Mouse (Mus musculus) layer of hippocampus, adult 18-20 months (tissue): ENCODE results near the gene Ralgps1. TPM values are rescaled to one million over a fixed set of nuclear protein-coding genes. Genes with fewer than 3 reads are reported as not detected.
A peak's percentile ranks its signal among the peaks of the same experiment; 100 is the strongest.
"Not testable (repeated sequence)": the region's sequence is repeated elsewhere in the genome, so short reads cannot be mapped to it uniquely, and the experiment has no call there.

ENCODE experiments used
- DNase-seq, 2 experiments: peaks; one replicate each; pipeline ENCODE4 v3.0.0; 2022; ENCODE audit warnings: low spot score in 2 of 2
- total RNA-seq, 2 experiments: library from RNA; stranded (reverse); gene quantifications; 2 replicates each; pipeline ENCODE4 v1.2.3; 2021

The Ralgps1 gene
- total RNA-seq, 2 experiments from 2014 or later: 60.3 to 62.4 TPM

DNA sequence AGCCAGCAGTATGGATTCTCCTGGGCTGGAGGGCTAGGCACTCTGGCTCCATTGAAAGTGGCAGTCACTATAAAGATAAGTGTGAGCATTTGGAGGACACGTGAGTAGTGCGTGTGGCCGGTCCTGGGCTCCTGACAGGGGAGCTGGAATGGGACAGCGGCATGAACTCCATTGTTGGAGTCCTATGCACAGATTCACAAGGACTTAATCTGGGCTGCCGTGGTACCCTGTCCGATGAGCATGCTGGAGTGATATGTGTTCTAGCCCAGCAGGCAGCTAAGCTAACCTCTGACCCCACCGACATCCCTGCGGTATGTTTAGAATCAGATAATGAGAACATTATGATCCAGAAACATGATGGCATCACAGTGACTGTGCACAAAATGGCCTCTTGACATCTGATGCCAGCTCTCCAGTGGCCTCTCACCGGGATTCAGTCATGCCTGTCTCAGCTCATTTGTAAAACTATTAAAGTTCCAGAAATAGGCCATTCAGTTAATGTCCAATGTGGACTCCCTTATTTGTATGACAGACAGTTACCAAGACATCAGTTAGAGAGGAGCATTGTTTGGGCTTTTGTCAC, 48.2 kb downstream of the Ralgps1 start:
- DNase-seq: not testable (repeated sequence)

DNA sequence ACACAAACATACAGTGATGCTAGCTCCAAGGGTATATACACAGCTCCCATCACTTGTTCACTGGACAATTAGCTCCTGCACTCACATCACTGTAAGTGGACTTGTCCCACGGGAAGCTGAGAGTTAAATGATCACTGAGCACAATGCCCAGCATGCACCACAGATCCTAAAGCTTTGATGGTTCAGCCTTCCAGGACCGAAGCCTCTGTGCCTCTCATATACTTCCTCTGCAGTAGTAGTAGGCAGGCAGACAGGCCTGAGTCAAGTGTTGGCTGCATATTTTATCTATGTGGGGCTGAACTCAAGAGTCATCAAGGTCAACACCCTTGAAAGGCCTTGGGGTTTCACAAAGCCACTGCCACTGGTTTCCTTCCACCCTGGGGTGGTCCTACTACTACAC, 49.6 kb downstream of the Ralgps1 start:
- DNase-seq: no peak

DNA sequence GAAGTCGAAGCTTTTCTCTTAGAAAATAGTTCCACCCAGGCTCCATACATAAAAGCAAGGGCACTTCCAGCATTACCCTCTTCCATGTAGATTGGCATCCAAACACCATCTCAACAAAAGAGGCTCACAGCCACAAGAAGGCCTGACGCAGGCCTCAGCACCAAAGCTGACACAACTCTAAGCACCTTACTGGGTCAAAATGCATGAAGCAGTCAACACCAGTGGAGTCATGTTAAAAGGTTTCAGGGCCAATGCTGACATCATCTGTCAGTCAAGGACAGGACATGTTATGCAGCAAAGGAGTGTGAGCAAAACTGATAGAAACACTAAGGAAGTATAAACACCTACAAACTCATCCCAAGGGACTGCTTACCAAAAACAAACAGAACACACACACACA, 50.3 kb downstream of the Ralgps1 start:
- DNase-seq: no peak

DNA sequence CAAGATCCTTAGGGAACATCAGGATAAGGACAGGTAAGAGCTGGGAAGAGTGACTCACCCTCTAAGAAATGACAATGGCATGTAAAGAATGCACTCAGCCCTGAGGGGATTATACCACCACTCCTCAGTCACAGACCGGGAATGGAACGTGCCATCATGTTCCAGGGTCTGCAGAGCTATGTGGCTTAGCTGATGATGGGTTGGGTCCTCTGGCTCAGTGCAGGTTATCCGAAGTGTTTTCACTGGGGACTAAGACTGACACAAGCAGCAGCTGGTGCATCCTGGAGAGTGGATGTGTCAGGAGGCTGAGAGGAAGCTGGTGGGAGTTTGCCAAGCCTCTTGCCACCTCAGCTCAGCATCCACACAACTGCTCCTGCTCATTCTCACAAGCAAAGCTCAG, 50.7 kb downstream of the Ralgps1 start:
- DNase-seq: no peak

DNA sequence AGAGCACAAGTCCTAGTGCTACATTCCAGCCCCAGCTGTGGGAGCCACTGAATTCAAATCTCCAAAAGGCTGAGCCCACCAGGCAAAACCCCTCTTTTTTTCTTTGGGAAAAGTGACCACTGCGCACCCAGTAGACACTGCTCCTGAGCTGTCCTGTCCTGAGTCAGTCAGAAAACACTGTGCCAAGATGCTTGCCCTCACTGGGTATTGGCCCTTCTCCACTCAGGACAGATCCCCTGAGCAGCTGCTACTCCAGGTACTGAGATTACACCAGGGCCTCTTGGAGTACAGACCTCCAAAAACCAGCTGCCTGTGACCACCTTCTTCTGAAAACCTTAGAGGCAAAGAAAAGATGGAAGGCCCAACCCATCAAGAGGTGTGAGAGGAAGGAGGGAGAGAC, 51.4 kb downstream of the Ralgps1 start:
- no peak for DNase-seq

DNA sequence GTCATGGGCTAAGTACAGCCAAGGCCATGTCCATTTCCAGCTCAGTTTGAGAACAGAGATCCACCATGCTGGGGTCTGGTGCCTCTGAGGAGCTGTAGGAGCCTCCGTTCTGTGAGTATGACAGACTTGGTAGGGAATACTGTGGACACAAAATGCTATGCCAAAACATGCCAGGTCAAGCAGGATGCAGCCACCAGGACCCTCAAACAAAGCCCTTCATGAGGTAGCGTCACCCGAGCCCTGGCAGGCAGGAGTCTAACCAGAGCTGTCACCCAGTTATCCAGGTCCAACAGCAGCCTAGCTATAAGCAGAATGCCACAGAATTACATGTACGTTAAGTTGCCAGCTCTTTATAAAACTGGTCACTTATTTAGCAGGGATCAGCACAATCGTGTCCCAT, 51.8 kb downstream of the Ralgps1 start:
- DNase-seq: no peak

DNA sequence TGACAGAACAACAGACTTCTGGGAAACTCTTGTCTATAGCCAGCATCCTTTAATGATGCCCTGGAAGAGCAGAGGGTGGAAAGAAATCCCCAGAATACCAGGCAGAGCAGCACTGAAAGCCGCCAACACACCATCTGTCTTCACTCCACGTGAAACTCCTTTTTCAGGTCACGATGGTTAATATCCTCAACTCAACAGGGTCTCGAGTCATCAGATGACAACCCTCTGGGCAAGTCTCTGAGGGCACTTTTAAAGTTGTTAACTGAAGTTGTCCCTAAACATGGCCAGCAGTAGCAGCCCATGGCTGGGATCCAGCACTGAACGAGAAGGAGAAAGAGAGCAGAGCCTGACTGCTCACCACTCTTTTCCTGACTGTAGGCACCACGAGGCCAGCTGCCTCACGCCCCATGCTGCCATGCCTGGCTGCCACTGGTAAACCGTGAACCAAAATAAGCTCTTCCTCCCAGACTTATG, 52.8 kb downstream of the Ralgps1 start:
- peak; percentile 42 to 69 for DNase-seq

DNA sequence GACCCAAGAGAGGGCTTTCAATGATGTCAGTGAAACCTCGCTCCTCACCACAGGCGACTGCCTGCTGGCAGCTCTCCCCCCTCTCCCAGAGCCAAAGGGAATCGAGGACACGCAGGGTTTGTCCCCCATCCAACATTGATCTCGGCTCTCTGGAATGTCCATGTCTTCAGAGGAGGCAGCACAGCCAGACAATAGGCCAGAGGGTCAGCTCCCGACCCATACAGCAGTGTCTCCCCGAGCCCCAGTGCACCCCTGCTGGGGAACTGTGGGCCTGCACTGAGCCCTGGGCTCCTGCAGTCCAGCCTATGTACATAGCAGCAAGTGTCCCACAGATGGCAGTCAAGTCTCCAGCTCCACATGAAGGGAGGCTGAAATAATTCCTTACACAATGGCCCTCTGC, 54.8 kb downstream of the Ralgps1 start:
- peak; percentile 50 to 67 for DNase-seq

DNA sequence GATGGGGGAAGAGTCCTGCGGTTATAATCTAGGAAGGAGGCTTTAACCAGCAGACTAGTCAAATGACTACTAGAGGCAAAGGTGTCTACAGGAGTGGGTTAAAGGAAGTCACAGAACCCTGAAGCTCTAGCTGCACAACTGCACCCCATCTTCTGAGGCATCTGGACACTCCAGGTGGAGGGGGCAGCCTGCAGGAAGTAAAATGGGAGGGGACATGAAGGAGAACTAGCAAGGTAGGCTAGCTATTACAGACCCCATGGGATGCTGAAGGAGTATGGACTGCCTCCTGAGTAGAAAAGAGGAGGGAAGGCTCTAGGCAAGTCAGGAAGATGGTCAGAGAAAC, 55.3 kb downstream of the Ralgps1 start:
- no peak for DNase-seq

DNA sequence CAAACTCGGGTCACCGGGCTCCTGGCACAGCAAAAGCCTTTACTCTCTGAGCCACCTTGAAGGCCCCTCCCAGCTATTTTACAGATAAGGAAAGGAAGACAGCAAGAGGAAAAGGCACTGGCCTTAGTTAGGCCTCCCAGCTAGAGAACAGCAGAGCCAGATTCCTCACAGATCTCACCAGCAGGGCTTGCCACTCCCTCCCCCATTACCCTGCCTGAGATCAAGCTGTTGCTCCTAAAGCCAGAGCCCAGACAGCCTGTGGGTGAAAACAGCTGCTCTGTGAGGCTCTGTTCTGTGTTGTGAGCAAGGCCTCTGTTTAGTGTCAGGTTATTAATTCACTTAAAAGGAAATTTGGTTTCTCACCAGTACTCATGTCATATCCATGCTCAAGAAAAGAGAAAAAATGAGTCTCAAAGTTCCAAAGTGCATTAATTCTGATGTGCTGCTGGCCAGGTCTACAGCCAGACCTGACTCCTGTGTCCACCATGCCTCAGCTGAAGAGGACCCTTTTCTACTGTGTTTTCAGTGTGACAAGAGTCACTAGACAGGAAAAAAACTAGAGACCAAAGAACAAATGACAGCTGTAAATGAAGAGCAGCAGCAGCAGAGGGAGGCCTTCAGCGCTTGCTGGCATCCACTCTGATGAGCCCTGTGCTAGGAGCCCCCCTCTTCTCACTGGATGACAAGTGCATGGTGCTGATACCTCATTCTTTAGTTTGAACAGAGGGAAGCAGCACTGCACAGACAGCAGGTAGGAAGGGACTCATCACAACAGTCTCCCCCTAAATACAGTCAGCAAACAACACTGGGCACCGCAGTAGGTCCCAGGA, 55.8 kb downstream of the Ralgps1 start:
- peak; percentile 45 to 77 for DNase-seq

DNA sequence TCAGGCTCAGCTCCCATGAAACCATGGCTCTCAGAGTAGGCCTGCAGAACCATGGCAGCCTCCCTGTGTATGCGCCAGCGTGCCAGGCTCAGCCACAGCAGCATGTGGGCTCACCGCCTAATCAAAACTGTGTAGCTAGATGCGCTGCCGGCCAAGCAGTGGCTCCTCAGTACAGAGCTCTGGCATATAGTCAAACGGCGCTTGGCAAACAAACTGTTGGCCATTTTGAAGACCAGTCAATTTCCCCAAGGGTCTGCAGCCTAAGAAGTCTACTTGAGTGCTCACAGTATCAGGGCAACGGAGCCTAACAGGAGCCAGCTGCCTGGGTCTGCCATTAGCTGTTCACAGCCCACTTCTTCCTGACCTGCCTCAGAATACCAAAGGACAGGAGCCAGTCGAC, 61.9 kb downstream of the Ralgps1 start:
- DNase-seq: peak; percentile 56 to 79

DNA sequence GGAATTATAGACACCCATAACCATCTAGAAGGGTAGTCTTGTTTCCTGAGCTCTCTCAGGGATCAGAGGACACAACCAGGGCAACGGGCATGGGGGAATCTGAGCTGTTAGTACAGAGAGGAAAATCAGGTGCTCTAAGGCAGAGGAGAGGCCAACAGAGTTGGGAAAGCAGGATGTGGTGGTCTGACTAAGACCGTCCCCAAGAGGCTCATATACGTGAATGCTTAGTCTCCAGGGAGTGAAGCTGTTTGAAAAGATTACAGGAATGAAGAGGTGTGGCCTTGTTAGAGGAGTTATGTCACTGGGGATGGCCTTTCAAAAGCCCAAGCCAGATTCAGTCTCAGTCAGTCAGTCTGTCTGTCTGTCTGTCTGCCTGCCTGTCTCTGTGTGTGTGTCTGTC, 64.7 kb downstream of the Ralgps1 start:
- DNase-seq: no peak

DNA sequence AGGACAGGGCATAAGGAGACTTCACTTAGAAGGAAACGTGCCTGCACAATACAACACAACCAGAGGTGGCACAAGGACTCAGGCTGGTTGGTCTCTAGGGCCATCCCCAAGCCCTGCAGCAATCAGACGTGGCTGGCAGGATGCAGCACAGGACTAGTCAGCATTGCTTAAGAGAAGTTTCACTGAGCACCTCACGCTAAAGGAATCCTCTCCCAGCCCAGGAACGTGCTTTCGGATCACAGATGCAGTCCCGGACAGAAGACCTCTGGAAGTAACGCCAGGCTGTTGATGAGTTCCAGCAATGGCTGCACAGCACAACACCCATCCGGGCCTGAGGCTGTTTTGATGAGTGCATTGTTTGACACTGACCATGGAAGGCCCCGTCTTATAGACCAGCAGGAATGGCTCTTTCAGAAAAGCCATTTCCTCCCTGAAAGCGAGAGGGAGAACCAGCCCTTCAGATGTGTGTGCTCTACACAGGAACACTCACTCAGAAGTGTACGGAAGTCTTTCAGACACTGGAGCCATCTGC, 67.8 kb downstream of the Ralgps1 start:
- DNase-seq: no peak

DNA sequence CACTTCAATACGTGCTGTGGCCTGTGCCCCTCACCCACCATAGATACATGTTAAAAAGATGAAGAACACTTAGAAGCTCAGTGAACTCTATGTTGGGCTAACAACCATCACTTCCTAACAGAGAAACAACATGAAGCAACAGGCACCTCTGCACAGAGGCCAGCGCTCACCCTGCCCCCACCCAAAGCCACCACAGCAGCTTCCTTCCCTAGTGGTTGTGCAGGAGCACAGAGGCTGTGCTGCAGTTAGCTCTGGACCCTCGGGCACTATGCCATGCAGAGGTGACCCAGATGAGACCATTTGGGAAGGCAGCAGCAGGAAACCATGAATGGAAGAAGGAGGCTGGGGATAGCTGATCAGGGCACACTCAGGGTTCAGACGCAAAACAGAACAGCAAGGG, 68.5 kb downstream of the Ralgps1 start:
- DNase-seq: no peak

DNA sequence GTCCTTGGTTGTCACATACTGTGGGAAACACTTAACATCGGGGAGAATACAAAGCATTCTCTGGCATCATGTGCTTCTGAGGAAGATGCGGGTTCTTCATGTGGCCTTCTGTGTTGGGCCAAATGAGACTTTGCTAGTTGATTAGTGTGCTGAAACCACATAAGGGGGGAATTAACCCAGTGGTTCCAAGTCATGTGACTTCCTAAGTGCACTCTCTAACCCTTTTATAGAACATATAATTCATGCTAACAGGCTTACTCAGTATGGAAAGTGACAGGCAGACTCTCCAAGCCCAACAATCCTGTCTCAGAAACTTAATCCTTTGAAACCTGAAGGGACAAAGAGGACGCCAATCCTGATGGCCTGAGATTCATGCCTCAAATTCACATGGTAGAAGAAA, 68.9 kb downstream of the Ralgps1 start:
- no peak for DNase-seq

DNA sequence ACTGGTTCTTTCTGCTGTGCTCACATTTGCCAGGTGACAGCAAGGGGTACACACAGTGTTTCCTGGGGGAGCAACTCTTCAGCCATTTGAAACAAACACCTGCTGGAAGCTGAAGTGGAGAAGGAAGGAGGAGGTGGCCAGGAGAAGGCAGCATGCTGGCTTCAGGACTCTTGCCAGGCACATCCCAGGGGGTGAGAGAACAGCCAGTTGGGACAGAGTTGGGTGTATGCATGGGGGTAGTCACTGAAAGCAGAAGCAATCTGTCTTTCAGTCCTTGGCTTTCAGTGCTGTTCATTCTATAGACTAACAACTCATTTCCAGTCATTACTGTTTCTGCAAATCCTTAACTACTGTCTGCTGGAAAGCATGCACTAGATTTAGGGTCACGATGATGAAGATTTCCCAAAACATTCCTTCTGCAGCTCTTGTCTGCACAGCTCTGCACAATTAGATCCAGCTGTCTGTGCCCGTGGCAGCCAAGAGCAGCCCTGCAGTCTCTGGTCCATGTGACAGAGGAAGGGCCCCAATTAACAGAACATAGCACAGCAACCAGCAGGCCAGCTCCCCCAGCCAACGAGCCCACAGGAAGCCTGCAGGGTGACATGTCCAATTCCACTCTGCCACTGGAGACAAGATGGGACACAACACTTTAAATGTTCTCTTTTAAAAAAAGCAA, 70.8 kb downstream of the Ralgps1 start:
- DNase-seq: no peak

DNA sequence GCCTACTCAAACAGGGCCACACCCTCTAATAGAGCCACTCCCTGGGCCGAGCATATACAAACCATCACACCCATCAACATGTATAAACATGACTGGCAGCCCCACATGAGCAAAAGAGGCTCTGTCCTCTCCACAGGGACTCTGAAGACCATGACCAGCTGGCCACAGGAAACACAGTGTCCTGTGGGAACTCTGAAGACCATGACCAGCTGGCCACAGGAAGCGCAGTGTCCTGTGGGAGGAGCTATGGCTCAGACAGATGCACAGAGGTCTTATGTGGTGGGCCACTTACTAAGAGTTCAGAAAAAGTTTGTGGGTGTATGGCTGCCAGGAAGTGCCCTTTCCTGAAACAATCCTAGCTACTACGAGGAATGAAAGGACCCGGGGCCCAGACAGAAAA, 72.4 kb downstream of the Ralgps1 start:
- no peak for DNase-seq

DNA sequence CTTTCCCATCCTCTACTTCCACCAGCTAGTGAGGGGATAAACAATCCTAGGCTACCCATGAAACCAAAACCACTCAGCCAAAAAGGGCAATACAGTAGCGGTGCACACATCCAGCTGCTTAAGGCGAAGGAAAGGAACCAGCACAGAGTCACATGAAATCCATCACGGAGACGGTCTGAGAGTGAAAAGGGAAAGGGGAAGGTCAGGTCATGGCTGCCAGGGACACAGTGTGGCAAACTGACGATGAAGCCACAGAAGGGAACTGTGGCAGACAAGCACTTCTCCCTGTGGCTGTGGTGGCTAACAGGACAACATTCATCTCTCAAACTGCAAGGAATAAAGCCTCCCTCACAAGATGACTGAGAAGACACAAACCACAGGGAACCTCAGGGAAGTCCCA, 76.2 kb downstream of the Ralgps1 start:
- DNase-seq: no peak

DNA sequence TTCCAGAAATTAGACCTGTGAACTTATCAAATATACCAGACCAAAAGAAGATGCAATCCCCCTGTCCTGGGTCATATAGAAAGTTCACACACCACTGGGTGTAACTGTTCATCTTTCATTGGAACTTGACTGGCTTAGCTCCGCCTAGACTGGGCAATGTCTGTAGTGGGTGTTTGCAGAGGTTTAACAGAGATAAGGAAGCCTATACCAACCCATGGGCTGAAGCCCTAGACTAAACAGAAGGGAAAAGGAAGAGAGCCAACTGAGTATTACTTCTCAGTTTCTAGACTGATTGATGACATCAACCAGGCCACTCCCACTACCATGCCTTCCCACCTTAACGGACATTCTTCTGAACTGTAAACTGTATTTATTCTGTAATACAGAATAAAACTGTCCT, 79.2 kb downstream of the Ralgps1 start:
- no peak for DNase-seq

DNA sequence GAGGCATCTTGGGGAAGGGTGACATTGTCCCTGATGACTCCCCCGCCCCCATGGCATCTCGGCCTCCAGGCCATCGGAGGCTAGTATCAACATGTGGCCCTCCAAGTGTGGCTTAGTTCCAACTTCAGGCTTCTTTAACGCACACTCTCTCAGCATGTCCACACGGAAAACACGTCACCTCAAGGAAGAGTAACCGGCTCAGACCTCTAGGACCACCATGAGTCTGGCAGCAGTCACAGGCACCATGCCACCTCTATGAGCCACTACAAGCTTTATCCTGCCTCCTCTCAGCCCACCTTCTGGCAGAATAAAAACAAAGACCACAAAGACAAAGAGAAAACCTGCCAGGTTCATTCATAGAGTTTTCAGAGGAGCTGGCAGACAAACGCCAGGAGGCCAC, 80.8 kb downstream of the Ralgps1 start:
- no peak for DNase-seq

DNA sequence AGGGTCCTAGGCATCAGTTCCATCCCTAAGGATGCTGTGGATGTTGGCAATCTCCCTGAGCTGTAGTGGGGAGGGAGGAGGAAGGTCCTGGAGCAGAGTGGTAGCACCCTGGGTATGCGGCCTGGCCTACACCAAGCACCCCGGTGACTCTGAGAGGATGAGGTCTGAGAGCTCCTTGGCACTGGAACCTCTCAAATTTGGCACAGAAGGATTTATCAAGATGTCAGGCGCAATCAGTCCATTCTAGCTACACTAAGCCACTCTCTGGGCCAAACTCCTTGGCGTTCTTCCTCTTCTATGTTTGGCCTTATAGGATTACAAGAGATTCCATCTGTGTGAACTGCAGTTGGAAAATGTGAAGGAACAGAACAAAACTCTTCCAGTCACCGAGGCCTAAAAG, 82.4 kb downstream of the Ralgps1 start:
- DNase-seq: no peak

DNA sequence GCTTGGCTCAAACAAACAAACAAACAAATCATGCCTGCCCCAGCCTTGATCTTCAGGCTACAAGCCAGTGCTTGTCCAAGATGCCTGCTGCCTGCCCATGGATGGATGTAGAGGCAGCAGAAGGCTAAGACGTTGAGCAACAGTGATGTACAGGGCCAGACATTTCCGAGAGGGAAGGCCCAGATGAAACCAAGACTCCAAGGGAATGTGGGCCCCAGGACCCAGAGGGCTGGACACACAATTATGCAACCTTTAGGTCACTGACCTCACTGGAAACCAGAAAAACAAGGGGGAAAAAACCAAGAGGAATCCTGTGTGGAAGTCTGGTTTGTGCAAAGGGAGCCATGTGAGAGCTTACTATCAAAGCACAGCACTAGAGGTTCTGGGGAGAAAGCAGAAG, 87.6 kb downstream of the Ralgps1 start:
- no peak for DNase-seq
